Mouse (Mus musculus) heart, adult 2 months (tissue): Measurements from ENCODE around the gene Erfe.

ENCODE experiments used
- CTCF ChIP-seq: fragments of 200-600 bp; IDR thresholded peaks from 2 replicates; pipeline ENCODE4 v1.8.1; 2022; ENCODE audit warnings: antibody characterized with exemption, mild to moderate bottlenecking, moderate library complexity
- EP300 ChIP-seq: fragments of 200-500 bp; IDR thresholded peaks from 2 replicates; pipeline ENCODE4 v1.6.1; 2011; ENCODE audit warnings: low read depth, low read length, control low read depth; ENCODE audit not compliant: insufficient read depth

- no peak for TF ChIP-seq EP300
- no peak for TF ChIP-seq CTCF
Observed at GRCm38 (mm10) chr1:91390369-91390768, 24.1 kb downstream of the Erfe start.
